Mouse (Mus musculus): ENCODE results near the gene Bcor. TPM values are rescaled to one million over a fixed set of nuclear protein-coding genes. Genes with fewer than 3 reads are reported as not detected.

The Bcor gene
- polyA plus RNA-seq, 1 experiment = 12.1 TPM

- Histone ChIP-seq H3K4me2 (ENCODE audit: low read depth) (no peak overlapping the region), H3K27me3 (ENCODE audit: control insufficient read depth, insufficient read depth, insufficient read length) (no peaks in the 10 kb centered on the region), H3K4me3 (no peak overlapping the region), H3ac (ENCODE audit: control insufficient read depth, insufficient read length) (no peak overlapping the region), H3K36me3 (ENCODE audit: control insufficient read depth, insufficient read depth) (peaks cover 3% of the 10 kb centered on the region), H3K79me2 (ENCODE audit: control insufficient read depth, insufficient read depth) (peaks cover 10% of the 10 kb centered on the region)
- TF ChIP-seq POLR2AphosphoS2 (IDR thresholded peaks at IDR 0.05; ENCODE audit: insufficient read length, low read depth) (no peak), MAX (IDR thresholded peaks at IDR 0.05; ENCODE audit: low read depth) (no peak), MYOG (IDR thresholded peaks at IDR 0.05; ENCODE audit: control insufficient read depth in 1 of 3, insufficient read depth in 1 of 3, insufficient read length in 2 of 3, low read depth in 2 of 3) (no peak)
Measured at GRCm38 (mm10) chrX:12057210-12057609, 102.9 kb downstream of the Bcor start.

DNA sequence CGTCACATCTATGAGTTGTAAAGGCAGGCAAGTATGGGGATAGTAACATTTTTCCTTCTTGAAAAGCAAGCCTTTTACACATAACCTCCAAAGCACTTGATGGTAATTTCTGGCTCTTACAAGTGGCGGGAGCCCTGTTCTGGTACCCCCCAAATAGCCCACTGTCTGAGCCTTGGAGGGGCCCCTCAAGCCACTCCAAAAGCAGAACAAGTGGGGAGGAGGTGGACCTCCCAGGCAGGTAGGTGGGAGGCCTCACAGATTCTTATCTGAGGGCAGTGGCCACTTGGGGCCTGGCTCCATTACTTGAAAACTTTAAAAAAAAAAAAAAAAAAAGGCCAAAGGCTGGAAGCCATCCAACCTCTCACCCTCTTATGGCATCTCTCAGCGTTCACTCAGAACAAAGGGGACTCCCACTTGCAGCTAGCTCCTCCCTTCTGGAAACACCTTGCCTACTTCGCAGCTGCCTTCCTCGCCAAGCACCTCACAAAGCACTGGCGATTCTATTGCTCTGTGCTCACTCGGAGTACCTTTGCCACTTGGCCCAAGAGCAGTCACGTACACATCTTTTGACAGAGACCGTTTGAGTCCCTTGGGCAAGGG lies 106.7 kb downstream of the Bcor start:
- Histone ChIP-seq H3ac (ENCODE audit: control insufficient read depth, insufficient read length) (no peak overlapping the region), H3K4me3 (no peak overlapping the region), H3K4me2 (ENCODE audit: low read depth) (no peak overlapping the region), H3K36me3 (ENCODE audit: control insufficient read depth, insufficient read depth) (no peaks in the 10 kb centered on the region), H3K79me2 (ENCODE audit: control insufficient read depth, insufficient read depth) (peaks cover 4% of the 10 kb centered on the region), H3K27me3 (ENCODE audit: control insufficient read depth, insufficient read depth, insufficient read length) (no peaks in the 10 kb centered on the region)
- no peak for TF ChIP-seq SRF (IDR thresholded peaks at IDR 0.05; ENCODE audit: control insufficient read depth, insufficient read length, low read depth)
- TF ChIP-seq USF1 (IDR thresholded peaks at IDR 0.05; ENCODE audit: low read depth) = no peak

GRCm38 (mm10) chrX:12052651-12053050 lies 107.5 kb downstream of the Bcor start:
- Histone ChIP-seq H3K4me3 (no peak overlapping the region), H3K36me3 (ENCODE audit: control insufficient read depth, insufficient read depth) (no peaks in the 10 kb centered on the region), H3ac (ENCODE audit: control insufficient read depth, insufficient read length) (no peak overlapping the region), H3K79me2 (ENCODE audit: control insufficient read depth, insufficient read depth) (peaks cover 4% of the 10 kb centered on the region), H3K27me3 (ENCODE audit: control insufficient read depth, insufficient read depth, insufficient read length) (no peaks in the 10 kb centered on the region), H3K4me2 (ENCODE audit: low read depth) (no peak overlapping the region)
- TF ChIP-seq REST (IDR thresholded peaks at IDR 0.05; ENCODE audit: insufficient read depth, insufficient read length) = no peak
- TF ChIP-seq E2F4 (IDR thresholded peaks at IDR 0.05; ENCODE audit: insufficient read depth) = no peak
- TF ChIP-seq SRF (IDR thresholded peaks at IDR 0.05; ENCODE audit: control insufficient read depth, insufficient read length, low read depth) = no peak
- TF ChIP-seq USF1 (IDR thresholded peaks at IDR 0.05; ENCODE audit: low read depth) = no peak
- TF ChIP-seq POLR2AphosphoS2 (IDR thresholded peaks at IDR 0.05; ENCODE audit: insufficient read length, low read depth) = no peak

- H3K4me3 ChIP-seq = no peak overlapping the region
- no peaks in the 10 kb centered on the region for H3K27me3 ChIP-seq (ENCODE audit: control insufficient read depth, insufficient read depth, insufficient read length)
- no peaks in the 10 kb centered on the region for H3K36me3 ChIP-seq (ENCODE audit: control insufficient read depth, insufficient read depth)
- TF ChIP-seq POLR2AphosphoS2 (IDR thresholded peaks at IDR 0.05; ENCODE audit: insufficient read length, low read depth) (no peak), MYOD1 (IDR thresholded peaks at IDR 0.05; ENCODE audit: control insufficient read depth in 1 of 3, insufficient read length in 2 of 3, low read depth in 2 of 3) (no peak), MYOG (IDR thresholded peaks at IDR 0.05; ENCODE audit: control insufficient read depth in 1 of 3, insufficient read depth in 1 of 3, insufficient read length in 2 of 3, low read depth in 2 of 3) (no peak), MAX (IDR thresholded peaks at IDR 0.05; ENCODE audit: low read depth) (no peak), USF1 (IDR thresholded peaks at IDR 0.05; ENCODE audit: low read depth) (no peak), TCF3 (IDR thresholded peaks at IDR 0.05; ENCODE audit: insufficient read length, low read depth) (no peak), POLR2A (IDR thresholded peaks at IDR 0.05; ENCODE audit: insufficient read length, low read depth) (no peak), TCF12 (IDR thresholded peaks at IDR 0.05; ENCODE audit: insufficient read depth, poor library complexity, severe bottlenecking) (no peak), E2F4 (IDR thresholded peaks at IDR 0.05; ENCODE audit: insufficient read depth) (no peak), CEBPB (IDR thresholded peaks at IDR 0.05; ENCODE audit: insufficient read depth, poor library complexity, severe bottlenecking) (no peak), SRF (IDR thresholded peaks at IDR 0.05; ENCODE audit: control insufficient read depth, insufficient read length, low read depth) (no peak)
- peaks cover 4% of the 10 kb centered on the region for H3K79me2 ChIP-seq (ENCODE audit: control insufficient read depth, insufficient read depth)
- no peak overlapping the region for H3ac ChIP-seq (ENCODE audit: control insufficient read depth, insufficient read length)
- H3K4me2 ChIP-seq (ENCODE audit: low read depth) = no peak overlapping the region
Measured at GRCm38 (mm10) chrX:12048721-12049120, 111.4 kb downstream of the Bcor start.

DNA sequence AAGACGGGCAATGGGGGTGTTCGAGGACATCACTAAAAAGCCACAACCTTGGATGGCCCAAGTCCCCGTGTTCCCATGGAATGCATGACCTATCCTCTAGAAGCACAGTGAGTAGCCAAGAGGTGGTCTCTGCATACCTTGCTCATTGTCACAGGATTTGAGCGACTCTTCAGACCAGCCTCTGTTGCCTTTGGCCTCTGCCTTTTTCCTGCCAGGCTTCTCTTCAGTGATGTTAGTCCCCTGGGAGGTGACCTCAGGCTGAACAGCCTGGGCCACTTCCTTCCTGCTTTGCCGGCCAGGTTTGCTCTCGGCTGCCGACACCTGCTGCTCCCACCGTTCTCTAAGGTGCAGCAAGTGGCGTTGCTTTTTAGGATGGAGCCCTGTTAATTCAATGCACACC lies 112.0 kb downstream of the Bcor start:
- no peaks in the 10 kb centered on the region for H3K27me3 ChIP-seq (ENCODE audit: control insufficient read depth, insufficient read depth, insufficient read length)
- H3K36me3 ChIP-seq (ENCODE audit: control insufficient read depth, insufficient read depth) = no peaks in the 10 kb centered on the region
- H3ac ChIP-seq (ENCODE audit: control insufficient read depth, insufficient read length) = no peak overlapping the region
- H3K4me2 ChIP-seq (ENCODE audit: low read depth) = no peak overlapping the region
- TF ChIP-seq USF1 (IDR thresholded peaks at IDR 0.05; ENCODE audit: low read depth) (no peak), TCF3 (IDR thresholded peaks at IDR 0.05; ENCODE audit: insufficient read length, low read depth) (no peak), MYOD1 (IDR thresholded peaks at IDR 0.05; ENCODE audit: control insufficient read depth in 1 of 3, insufficient read length in 2 of 3, low read depth in 2 of 3) (no peak), CEBPB (IDR thresholded peaks at IDR 0.05; ENCODE audit: insufficient read depth, poor library complexity, severe bottlenecking) (no peak), E2F4 (IDR thresholded peaks at IDR 0.05; ENCODE audit: insufficient read depth) (no peak), POLR2A (IDR thresholded peaks at IDR 0.05; ENCODE audit: insufficient read length, low read depth) (no peak), SRF (IDR thresholded peaks at IDR 0.05; ENCODE audit: control insufficient read depth, insufficient read length, low read depth) (no peak), MAX (IDR thresholded peaks at IDR 0.05; ENCODE audit: low read depth) (no peak), REST (IDR thresholded peaks at IDR 0.05; ENCODE audit: insufficient read depth, insufficient read length) (no peak), TCF12 (IDR thresholded peaks at IDR 0.05; ENCODE audit: insufficient read depth, poor library complexity, severe bottlenecking) (no peak), MYOG (IDR thresholded peaks at IDR 0.05; ENCODE audit: control insufficient read depth in 1 of 3, insufficient read depth in 1 of 3, insufficient read length in 2 of 3, low read depth in 2 of 3) (no peak), POLR2AphosphoS2 (IDR thresholded peaks at IDR 0.05; ENCODE audit: insufficient read length, low read depth) (no peak)
- peaks cover 4% of the 10 kb centered on the region for H3K79me2 ChIP-seq (ENCODE audit: control insufficient read depth, insufficient read depth)
- H3K4me3 ChIP-seq = no peak overlapping the region

Data from myocyte (in vitro differentiated cells).